Mouse (Mus musculus) kidney, postnatal 0 days (tissue): ENCODE data around the gene Trim54. TPM values are rescaled to one million over a fixed set of nuclear protein-coding genes. Genes with fewer than 3 reads are reported as not detected.
A peak's percentile ranks its signal among the peaks of the same experiment; 100 is the strongest.

Experiments
- ATAC-seq: fragments of 200-750 bp; cut with Nextera tagmentation; replicated peaks from 2 replicates; pipeline ENCODE4 v1.8.0; 2017; ENCODE audit warnings: low read depth, moderate number of reproducible peaks, moderate TSS enrichment, moderate library complexity; ENCODE audit not compliant: low FRiP score
- DNase-seq: peaks from one replicate; pipeline ENCODE4 v3.0.0-alpha.2; 2016; ENCODE audit warnings: low spot score
- H3K27ac ChIP-seq: fragments of 300-500 bp; sonication (generic); 2 replicates; pipeline ENCODE4 v1.5.1; 2014; ENCODE audit warnings: mild to moderate bottlenecking
- H3K27me3 ChIP-seq: fragments of 300-500 bp; sonication (generic); 2 replicates; pipeline ENCODE4 v1.6.1; 2014; ENCODE audit warnings: low read length, mixed read lengths; ENCODE audit not compliant: insufficient read depth
- H3K36me3 ChIP-seq: fragments of 300-500 bp; sonication (generic); 2 replicates; pipeline ENCODE4 v1.6.1; 2014; ENCODE audit warnings: low read length, mixed read lengths; ENCODE audit not compliant: insufficient read depth
- H3K4me1 ChIP-seq: fragments of 300-500 bp; sonication (generic); replicated peaks from 2 replicates; pipeline ENCODE4 v1.6.1; 2014; ENCODE audit warnings: antibody characterized with exemption, low read length, mixed read lengths; ENCODE audit not compliant: insufficient read depth
- H3K4me2 ChIP-seq: fragments of 300-500 bp; sonication (generic); 2 replicates; pipeline ENCODE4 v1.6.1; 2014; ENCODE audit warnings: mild to moderate bottlenecking, low read length, moderate library complexity, mixed read lengths
- H3K4me3 ChIP-seq: fragments of 300-500 bp; sonication (generic); replicated peaks from 2 replicates; pipeline ENCODE4 v1.5.1; 2014; ENCODE audit warnings: low read depth, low read length
- H3K9ac ChIP-seq: fragments of 300-500 bp; sonication (generic); 2 replicates; pipeline ENCODE4 v1.6.1; 2014; ENCODE audit warnings: low read depth, low read length
- H3K9me3 ChIP-seq: fragments of 300-500 bp; sonication (generic); replicated peaks from 2 replicates; pipeline ENCODE4 v1.6.1; 2016; ENCODE audit warnings: low read length, inconsistent platforms, mixed read lengths
- CTCF ChIP-seq: IDR thresholded peaks from 2 replicates; pipeline ENCODE4 v1.5.1; 2016; ENCODE audit warnings: antibody characterized with exemption, low read depth, mild to moderate bottlenecking, moderate library complexity
- WGBS: fragments of 180-500 bp; shearing (Covaris S2); extraction: QIAGEN DNeasy Blood & Tissue Kit; methylation state at CpG from one replicate; pipeline ENCODE4 v1.1.7; 2014; 5-methylcytosine and 5-hydroxymethylcytosine counted together
- polyA plus RNA-seq: library from polyadenylated mRNA; unstranded; fragments of >200 nt; fragmentation: Nextera tagmentation; extraction: Ambion mirVana; gene quantifications from 2 replicates; pipeline ENCODE4 v1.2.1, GENCODE M21; 2015

Gene Trim54
- polyA plus RNA-seq, 1 experiment from 2014 or later: not detected

GRCm38 (mm10) chr5:31080059-31080794 is 36.3 kb upstream of the Trim54 start:
- WGBS: 73% methylated on average over 13 of the region's 13 CpGs
- no peak overlapping the region for H3K4me2 ChIP-seq
- peaks cover 17% of the 10 kb centered on the region for H3K36me3 ChIP-seq
- TF ChIP-seq CTCF: no peak
- ATAC-seq (no peak), DNase-seq (no peak)
- no peak overlapping the region for H3K27ac ChIP-seq
- no peaks in the 10 kb centered on the region for H3K9me3 ChIP-seq
- no peak overlapping the region for H3K9ac ChIP-seq
- H3K4me3 ChIP-seq: no peak overlapping the region
- peaks cover 7% of the 10 kb centered on the region for H3K4me1 ChIP-seq
- no peaks in the 10 kb centered on the region for H3K27me3 ChIP-seq

DNA sequence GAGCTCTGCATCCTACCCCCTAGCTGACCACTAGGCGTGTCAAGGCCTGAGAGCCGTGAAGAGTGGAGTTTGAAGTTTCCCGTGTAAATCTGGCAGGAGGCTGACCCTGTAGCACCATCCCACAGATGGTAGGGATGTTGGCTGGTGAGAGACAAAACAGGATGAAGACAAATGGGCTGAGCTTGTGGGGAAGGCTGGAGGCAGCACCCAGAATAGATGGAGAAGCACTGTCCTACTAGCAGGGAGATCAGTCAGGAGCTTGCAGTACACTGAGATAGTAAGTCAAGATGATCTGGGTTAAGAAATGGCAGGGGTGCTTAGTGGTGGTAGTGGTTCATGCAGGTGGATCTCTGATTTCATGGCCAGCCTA is 35.7 kb upstream of the Trim54 start:
- WGBS: 48% methylated on average over 3 of the region's 3 CpGs
- Histone ChIP-seq H3K27me3 (no peaks in the 10 kb centered on the region), H3K4me3 (no peak overlapping the region), H3K36me3 (peaks cover 17% of the 10 kb centered on the region), H3K9me3 (no peaks in the 10 kb centered on the region), H3K9ac (no peak overlapping the region), H3K27ac (no peak overlapping the region), H3K4me2 (no peak overlapping the region), H3K4me1 (peaks cover 7% of the 10 kb centered on the region)
- TF ChIP-seq CTCF: no peak
- DNase-seq (no peak), ATAC-seq (no peak)

GRCm38 (mm10) chr5:31081386-31081785 is 35.1 kb upstream of the Trim54 start:
- ATAC-seq: no peak
- no peak overlapping the region for H3K27ac ChIP-seq

DNA sequence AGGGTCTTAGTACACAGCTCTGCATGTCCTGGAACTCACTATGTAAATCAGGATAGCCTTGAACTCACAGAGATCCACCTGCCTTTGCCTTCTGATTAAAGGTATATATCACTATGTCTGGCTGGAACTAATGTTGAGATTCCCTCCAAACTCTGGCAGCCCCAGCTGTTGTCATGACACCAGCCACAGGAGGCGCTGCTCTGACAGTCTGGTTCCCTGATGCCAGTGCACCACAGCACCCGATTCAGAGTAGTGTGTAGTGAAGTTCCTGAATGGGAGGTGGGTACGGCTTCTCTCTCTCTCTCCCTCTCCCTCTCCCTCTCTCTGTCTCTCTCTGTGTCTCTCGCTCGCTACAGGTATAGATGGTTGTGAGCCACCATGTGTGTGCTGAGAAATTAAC is 34.2 kb upstream of the Trim54 start:
- peak; percentile 63 for DNase-seq
- H3K9ac ChIP-seq: no peak overlapping the region
- peak; percentile 30; the same call in 1 of the 2 replicates for ATAC-seq
- no peaks in the 10 kb centered on the region for H3K9me3 ChIP-seq
- no peak overlapping the region for H3K4me3 ChIP-seq
- TF ChIP-seq CTCF: peak; percentile 74
- H3K27me3 ChIP-seq: no peaks in the 10 kb centered on the region
- peaks cover 7% of the 10 kb centered on the region for H3K4me1 ChIP-seq
- H3K4me2 ChIP-seq: 0 out of 2 replicates have a peak overlapping the region, but pooled peaks have one; percentile 21
- peaks cover 7% of the 10 kb centered on the region; the same call in 1 of the 2 replicates for H3K36me3 ChIP-seq
- no peak overlapping the region for H3K27ac ChIP-seq
- WGBS: 8% methylated on average over 5 of the region's 5 CpGs

More at GRCm38 (mm10) chr5:31081386-31081785, 35.1 kb upstream of the Trim54 start:
- TF ChIP-seq CTCF: peak; percentile 76
- no peak overlapping the region for H3K9ac ChIP-seq
- no peaks in the 10 kb centered on the region for H3K27me3 ChIP-seq
- no peak overlapping the region for H3K4me3 ChIP-seq
- no peaks in the 10 kb centered on the region for H3K9me3 ChIP-seq
- no peak overlapping the region for H3K4me2 ChIP-seq
- 89% methylated on average over 3 of the region's 3 CpGs for WGBS
- peak; percentile 43 for DNase-seq
- H3K36me3 ChIP-seq: peaks cover 13% of the 10 kb centered on the region; the same call in 1 of the 2 replicates
- H3K4me1 ChIP-seq: peaks cover 7% of the 10 kb centered on the region

GRCm38 (mm10) chr5:31082935-31083625 is 33.4 kb upstream of the Trim54 start:
- Histone ChIP-seq H3K27ac (no peak overlapping the region), H3K4me2 (peak overlapping the region; percentile 21; the same call in 1 of the 2 replicates), H3K36me3 (no peaks in the 10 kb centered on the region), H3K27me3 (no peaks in the 10 kb centered on the region), H3K9me3 (no peaks in the 10 kb centered on the region), H3K9ac (no peak overlapping the region), H3K4me3 (no peak overlapping the region), H3K4me1 (peaks cover 7% of the 10 kb centered on the region)
- WGBS: 18% methylated on average over 12 of the region's 12 CpGs
- DNase-seq (no peak), ATAC-seq (no peak)
- no peak for TF ChIP-seq CTCF

GRCm38 (mm10) chr5:31083949-31084348 is 32.6 kb upstream of the Trim54 start:
- WGBS: 4% methylated on average over 8 of the region's 8 CpGs
- no peaks in the 10 kb centered on the region for H3K36me3 ChIP-seq
- H3K4me1 ChIP-seq: peaks cover 7% of the 10 kb centered on the region
- ATAC-seq: no peak; the same call in 1 of the 2 replicates
- H3K27ac ChIP-seq: no peak overlapping the region
- H3K4me3 ChIP-seq: no peak overlapping the region
- no peak overlapping the region for H3K9ac ChIP-seq
- no peak overlapping the region for H3K4me2 ChIP-seq
- peak; percentile 49 for DNase-seq
- H3K9me3 ChIP-seq: no peaks in the 10 kb centered on the region
- no peaks in the 10 kb centered on the region for H3K27me3 ChIP-seq
- no peak for TF ChIP-seq CTCF
